Mouse (Mus musculus): ENCODE data around the gene Gmfb. TPM values are rescaled to one million over a fixed set of nuclear protein-coding genes. Genes with fewer than 3 reads are reported as not detected.

Gmfb gene
- polyA plus RNA-seq, 1 experiment from 2014 or later, result 70.9 TPM

DNA sequence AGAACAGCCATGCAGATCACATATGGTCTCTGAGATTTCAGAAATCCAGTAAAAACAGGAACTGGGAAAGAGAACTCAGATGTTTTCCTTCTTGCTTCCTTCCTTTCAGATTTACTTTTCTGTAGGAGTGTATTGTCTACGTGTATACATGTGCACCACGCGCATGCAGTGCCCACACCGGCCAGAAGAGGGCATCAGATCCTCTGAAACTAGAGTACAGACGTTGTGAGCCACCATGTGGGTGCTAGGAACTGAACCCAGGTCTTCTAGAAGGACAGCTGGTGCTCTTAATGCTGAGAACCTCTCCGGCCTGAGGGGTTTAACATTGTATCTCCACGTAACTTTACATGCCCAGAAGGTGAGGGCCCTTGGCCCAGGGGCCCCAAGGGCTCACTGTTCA is 42.8 kb downstream of the Gmfb start:
- Histone ChIP-seq H3K27ac (no peak overlapping the region), H3K9ac (no peak overlapping the region), H3K4me1 (peaks cover 8% of the 10 kb centered on the region; the same call in 1 of the 2 replicates), H3K36me3 (peaks cover 82% of the 10 kb centered on the region), H3K4me3 (no peak overlapping the region), H3K4me2 (no peak overlapping the region), H3K9me3 (peaks cover 7% of the 10 kb centered on the region; the same call in 1 of the 2 replicates), H3K27me3 (no peaks in the 10 kb centered on the region)
- 93% methylated on average over 7 of the region's 7 CpGs for WGBS
- no peak for ATAC-seq (ENCODE audit: insufficient number of reproducible peaks, insufficient read depth, low FRiP score, low TSS enrichment, low read depth)

DNA sequence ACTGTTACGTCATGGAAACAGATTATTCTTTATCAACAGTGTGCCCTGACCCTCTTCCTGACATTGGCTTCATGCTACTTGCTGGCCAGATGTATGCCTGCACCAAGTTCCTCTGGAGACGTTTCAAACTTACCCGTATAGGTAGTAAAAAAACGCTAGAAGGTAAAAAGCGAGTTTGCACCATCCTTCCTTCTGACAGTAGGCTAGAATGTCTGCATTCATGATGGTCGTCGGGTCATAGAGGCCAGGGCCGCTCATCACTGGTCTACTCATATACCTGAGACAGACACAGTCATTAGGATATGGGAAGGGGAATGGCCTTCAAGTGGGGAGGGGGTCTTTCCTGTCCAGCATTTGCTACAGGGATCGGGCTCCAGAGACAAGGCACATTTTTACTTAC is 43.3 kb downstream of the Gmfb start:
- no peak overlapping the region for H3K4me2 ChIP-seq
- peaks cover 7% of the 10 kb centered on the region; the same call in 1 of the 2 replicates for H3K9me3 ChIP-seq
- 97% methylated on average over 9 of the region's 9 CpGs for WGBS
- H3K4me1 ChIP-seq, result peaks cover 6% of the 10 kb centered on the region; the same call in 1 of the 2 replicates
- no peak overlapping the region for H3K27ac ChIP-seq
- no peak for ATAC-seq (ENCODE audit: insufficient number of reproducible peaks, insufficient read depth, low FRiP score, low TSS enrichment, low read depth)
- no peak overlapping the region for H3K9ac ChIP-seq
- H3K27me3 ChIP-seq, result no peaks in the 10 kb centered on the region
- peaks cover 85% of the 10 kb centered on the region for H3K36me3 ChIP-seq
- H3K4me3 ChIP-seq, result no peak overlapping the region

GRCm38 (mm10) chr14:46770036-46770435 is 52.0 kb downstream of the Gmfb start:
- ATAC-seq (ENCODE audit: insufficient number of reproducible peaks, insufficient read depth, low FRiP score, low TSS enrichment, low read depth), result no peak
- WGBS, result 91% methylated on average over 6 of the region's 6 CpGs

DNA sequence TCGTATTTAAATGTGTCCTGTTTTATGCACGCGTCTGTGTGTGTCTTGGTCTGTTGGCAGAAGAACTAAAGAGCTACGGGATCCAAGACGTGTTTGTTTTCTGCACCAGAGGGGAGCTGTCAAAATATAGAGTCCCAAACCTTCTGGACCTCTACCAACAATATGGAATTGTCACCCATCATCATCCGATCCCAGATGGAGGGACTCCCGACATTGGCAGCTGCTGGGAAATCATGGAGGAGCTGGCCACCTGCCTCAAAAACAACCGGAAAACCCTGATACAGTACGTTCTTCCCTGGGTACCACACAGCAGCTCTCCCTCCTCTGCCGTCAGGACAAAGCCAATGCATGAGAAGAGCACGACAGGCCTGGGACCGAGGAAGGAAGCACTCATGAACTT is 54.9 kb downstream of the Gmfb start:
- Histone ChIP-seq H3K27ac (no peak overlapping the region), H3K4me3 (no peak overlapping the region), H3K4me2 (no peak overlapping the region), H3K4me1 (no peaks in the 10 kb centered on the region; the same call in 1 of the 2 replicates), H3K27me3 (no peaks in the 10 kb centered on the region), H3K9me3 (no peaks in the 10 kb centered on the region), H3K36me3 (peaks cover 57% of the 10 kb centered on the region), H3K9ac (no peak overlapping the region)
- WGBS, result 89% methylated on average over 12 of the region's 12 CpGs
- no peak for ATAC-seq (ENCODE audit: insufficient number of reproducible peaks, insufficient read depth, low FRiP score, low TSS enrichment, low read depth)

More at GRCm38 (mm10) chr14:46770036-46770435, 52.0 kb downstream of the Gmfb start:
- Histone ChIP-seq H3K4me2 (no peak overlapping the region), H3K36me3 (peaks cover 65% of the 10 kb centered on the region), H3K9ac (no peak overlapping the region), H3K27ac (no peak overlapping the region), H3K4me1 (no peaks in the 10 kb centered on the region), H3K9me3 (no peaks in the 10 kb centered on the region), H3K4me3 (no peak overlapping the region), H3K27me3 (no peaks in the 10 kb centered on the region)

DNA sequence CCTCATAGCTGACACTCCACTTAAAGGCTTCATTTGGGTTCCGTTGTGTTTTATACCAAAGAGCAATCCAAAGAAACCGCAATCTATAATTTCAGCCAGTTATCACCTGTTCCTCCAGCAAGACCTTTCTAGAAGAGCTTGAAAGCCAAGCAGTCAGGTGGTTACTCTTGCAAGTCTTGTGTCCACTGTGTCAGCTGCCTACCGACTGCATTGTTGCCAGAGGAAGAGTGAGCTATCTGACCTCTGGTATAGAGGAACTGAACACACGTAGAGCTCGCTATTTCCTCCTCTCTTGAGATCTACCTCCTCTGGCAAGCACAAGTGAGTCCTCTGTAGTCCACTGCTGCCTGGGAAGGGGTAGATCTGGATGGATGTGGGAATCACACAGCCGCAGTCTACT is 60.9 kb downstream of the Gmfb start:
- 0 out of 2 replicates have a peak, but pooled peaks cover 4% of the 10 kb centered on the region for H3K9me3 ChIP-seq
- 41% methylated on average over 6 of the region's 6 CpGs for WGBS
- peak overlapping the region; percentile 2; the same call in 1 of the 2 replicates for H3K27ac ChIP-seq
- peaks cover 14% of the 10 kb centered on the region; the same call in 1 of the 2 replicates for H3K36me3 ChIP-seq
- H3K4me1 ChIP-seq, result peaks cover 13% of the 10 kb centered on the region
- ATAC-seq (ENCODE audit: insufficient number of reproducible peaks, insufficient read depth, low FRiP score, low TSS enrichment, low read depth), result no peak
- peak overlapping the region; percentile 77 for H3K9ac ChIP-seq
- peak overlapping the region; percentile 75 for H3K4me3 ChIP-seq
- H3K27me3 ChIP-seq, result no peaks in the 10 kb centered on the region
- peak overlapping the region; percentile 92 for H3K4me2 ChIP-seq

DNA sequence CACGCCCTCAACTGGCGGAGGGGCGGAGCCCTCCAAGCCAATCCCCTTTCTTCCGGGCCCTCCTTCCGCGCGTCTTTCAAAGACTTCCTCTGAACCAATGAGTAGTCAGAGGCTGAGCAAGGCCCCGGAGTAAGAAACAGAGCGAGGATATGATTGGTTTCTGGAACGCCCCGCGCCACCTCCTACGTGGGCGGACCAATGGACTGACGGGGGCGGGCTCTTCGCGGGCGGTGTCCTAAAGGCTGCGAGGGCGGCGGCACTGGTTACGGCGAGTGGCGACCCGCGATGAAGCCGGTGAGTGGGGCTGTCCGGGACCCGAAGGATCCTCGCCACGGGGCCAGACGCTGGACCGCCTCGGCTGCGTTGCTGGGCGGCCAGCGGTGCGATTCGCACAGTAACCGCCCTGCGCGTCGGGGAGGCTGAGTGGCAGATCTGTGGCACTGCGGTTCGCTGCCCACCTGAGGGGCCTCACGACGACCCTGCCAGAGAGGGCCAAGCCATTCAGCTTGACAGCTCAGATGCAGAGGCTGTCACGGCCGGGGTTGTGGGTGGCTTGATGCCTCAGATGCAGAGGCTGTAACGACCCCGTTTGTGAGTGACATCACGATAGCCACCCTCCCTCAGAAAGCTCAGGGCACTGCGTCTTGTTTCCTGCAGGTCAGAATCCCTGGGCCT is 61.5 kb downstream of the Gmfb start, which contains the start of gene Cdkn3:
Cdkn3 (plus strand) TSS at position 187 of the 675 bp plus-strand sequence.
- Histone ChIP-seq H3K36me3 (peaks cover 12% of the 10 kb centered on the region; the same call in 1 of the 2 replicates), H3K27me3 (no peaks in the 10 kb centered on the region), H3K9ac (peak within 1 kb of the TSS; percentile 77), H3K4me2 (peak within 1 kb of the TSS; percentile 92), H3K9me3 (0 out of 2 replicates have a peak, but pooled peaks cover 4% of the 10 kb centered on the region), H3K4me1 (peaks cover 13% of the 10 kb centered on the region), H3K27ac (peak within 1 kb of the TSS; percentile 34), H3K4me3 (peak within 1 kb of the TSS; percentile 75)
- WGBS, result under 1% methylated on average over 52 of the region's 54 CpGs
- ATAC-seq (ENCODE audit: insufficient number of reproducible peaks, insufficient read depth, low FRiP score, low TSS enrichment, low read depth), result peak; percentile 99

DNA sequence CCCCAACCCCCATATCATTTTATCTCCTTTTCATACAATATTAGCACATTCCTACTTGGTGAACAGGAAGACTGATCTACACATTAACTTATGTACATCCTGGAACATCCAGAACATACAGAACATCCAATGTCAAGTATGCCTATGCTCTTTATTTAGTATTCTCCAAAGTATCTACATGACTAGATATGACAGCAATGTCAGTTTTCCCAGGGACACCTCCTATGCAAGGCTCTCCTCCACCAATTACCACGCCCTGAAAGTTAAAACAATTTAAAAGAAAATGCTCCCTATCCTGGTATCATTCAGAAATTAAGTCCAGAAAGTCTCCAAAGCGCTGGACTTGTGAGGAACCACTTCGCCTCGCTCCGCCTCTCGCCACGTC is 62.1 kb downstream of the Gmfb start:
- Histone ChIP-seq H3K9ac (0 out of 2 replicates have a peak overlapping the region, but pooled peaks have one; percentile 77), H3K4me2 (peak overlapping the region; percentile 92), H3K9me3 (0 out of 2 replicates have a peak, but pooled peaks cover 4% of the 10 kb centered on the region), H3K27me3 (no peaks in the 10 kb centered on the region), H3K4me1 (peaks cover 13% of the 10 kb centered on the region), H3K36me3 (peaks cover 9% of the 10 kb centered on the region; the same call in 1 of the 2 replicates), H3K4me3 (peak overlapping the region; percentile 75), H3K27ac (no peak overlapping the region)
- WGBS, result 2% methylated on average over 7 of the region's 7 CpGs
- ATAC-seq (ENCODE audit: insufficient number of reproducible peaks, insufficient read depth, low FRiP score, low TSS enrichment, low read depth), result no peak

Other genes with a start within 250 kb of the Gmfb start
- gene Cdkn3, start 61.7 kb downstream of the Gmfb start, polyA plus RNA-seq (2015; fragmentation: Nextera tagmentation; extraction: Ambion mirVana), result 45.6 and 51.3 TPM in 2 replicates
- 196 and 198 TPM in 2 replicates for gene Cnih1, start 33.8 kb downstream of the Gmfb start, polyA plus RNA-seq (2015; fragmentation: Nextera tagmentation; extraction: Ambion mirVana)
- 20.1 and 23.5 TPM in 2 replicates for gene Cgrrf1, start 9.9 kb upstream of the Gmfb start, polyA plus RNA-seq (2015; fragmentation: Nextera tagmentation; extraction: Ambion mirVana)
- gene Samd4, start 60.6 kb upstream of the Gmfb start, polyA plus RNA-seq (2015; fragmentation: Nextera tagmentation; extraction: Ambion mirVana), result 10.2 and 12.3 TPM in 2 replicates

Measured in embryonic facial prominence, embryonic 13.5 days (tissue).